Mouse (Mus musculus): ENCODE data around the gene Xdh. TPM values are rescaled to one million over a fixed set of nuclear protein-coding genes. Genes with fewer than 3 reads are reported as not detected.
"Not testable (repeated sequence)": the region's sequence is repeated elsewhere in the genome, so short reads cannot be mapped to it uniquely, and the experiment has no call there.

The Xdh gene
- total and polyA plus RNA-seq, 3 experiments = 0.17 TPM; not detected in 2

- no peaks in the 10 kb centered on the region for H3K9me3 ChIP-seq (replicated peaks; ENCODE audit: low read length)
- H3K4me2 ChIP-seq (ENCODE audit: insufficient read depth, low read depth, poor library complexity, severe bottlenecking) = no peak overlapping the region
- H3K4me3 ChIP-seq (replicated peaks in 1 of 3; ENCODE audit: low read depth in 2 of 3, low read length in 2 of 3, poor library complexity in 1 of 3) = no peak overlapping the region
- no peak for DNase-seq (ENCODE audit: extremely low read depth)
- dilution Hi-C loops (cut with MboI; ENCODE audit: extremely low pct_ligation_motif_present, extremely low pct_unique_long_range_greater_than_20kb, low sequenced_read_pairs) = no loop called here
- H3K27me3 ChIP-seq (replicated peaks) = no peaks in the 10 kb centered on the region
- peaks cover 0 to 9% of the 10 kb centered on the region in 2 experiments; a peak in 1 of 4 replicates for H3K4me1 ChIP-seq (ENCODE audit: control insufficient read depth in 1 of 2, insufficient read depth in 2 of 2)
- no peak overlapping the region for H3K9ac ChIP-seq (ENCODE audit: insufficient read depth, low read depth)
- no peaks in the 10 kb centered on the region for H3K79me2 ChIP-seq (replicated peaks; ENCODE audit: control insufficient read depth, extremely low read depth, insufficient read depth, poor library complexity, severe bottlenecking)
- no peak overlapping the region for H3K27ac ChIP-seq (ENCODE audit: insufficient read depth, low read depth)
- in situ Hi-C loops (cut with MboI; ENCODE audit: low pct_ligation_motif_present, low pct_unique_long_range_greater_than_20kb, low sequenced_read_pairs) = no loop called here
- TF ChIP-seq RCOR1 (conservative IDR thresholded peaks at IDR 0.05; ENCODE audit: low read depth, low read length) (no peak), SMC3 (IDR thresholded peaks at IDR 0.05; ENCODE audit: low read depth, low read length) (no peak), UBTF (IDR thresholded peaks at IDR 0.05; ENCODE audit: low read depth, low read length) (no peak), CHD2 (IDR thresholded peaks at IDR 0.05; ENCODE audit: low read length) (no peak), JUND (conservative IDR thresholded peaks at IDR 0.05; ENCODE audit: low read depth, low read length) (no peak), CHD1 (IDR thresholded peaks at IDR 0.05; ENCODE audit: low read depth, low read length) (no peak), ZC3H11A (IDR thresholded peaks at IDR 0.05; ENCODE audit: low read depth, low read length) (no peak), BHLHE40 (IDR thresholded peaks at IDR 0.05; ENCODE audit: low read depth, low read length) (no peak), USF2 (conservative IDR thresholded peaks at IDR 0.05; ENCODE audit: low read depth, low read length) (no peak), KAT2A (IDR thresholded peaks at IDR 0.05; ENCODE audit: insufficient replicate concordance, low read length) (no peak), TBP (conservative IDR thresholded peaks at IDR 0.05; ENCODE audit: low read depth, low read length) (no peak), ELF1 (IDR thresholded peaks at IDR 0.05; ENCODE audit: low read depth, low read length) (no peak), NRF1 (IDR thresholded peaks at IDR 0.05; ENCODE audit: low read depth, low read length) (no peak), USF1 (IDR thresholded peaks at IDR 0.05; ENCODE audit: low read depth, low read length) (no peak)
- no peaks in the 10 kb centered on the region for H3K36me3 ChIP-seq (replicated peaks in 1 of 2; ENCODE audit: control insufficient read depth in 1 of 2, insufficient read depth in 1 of 2, low read length in 1 of 2)
Measured at GRCm38 (mm10) chr17:73842963-73843362, 107.0 kb downstream of the Xdh start.

- dilution Hi-C loops (cut with MboI; ENCODE audit: extremely low pct_ligation_motif_present, extremely low pct_unique_long_range_greater_than_20kb, low sequenced_read_pairs); H3K79me2 ChIP-seq (replicated peaks; ENCODE audit: control insufficient read depth, extremely low read depth, insufficient read depth, poor library complexity, severe bottlenecking); H3K9me3 ChIP-seq (replicated peaks; ENCODE audit: low read length); H3K9ac ChIP-seq (ENCODE audit: insufficient read depth, low read depth); H3K4me3 ChIP-seq (replicated peaks in 1 of 3; ENCODE audit: low read depth in 2 of 3, low read length in 2 of 3, poor library complexity in 1 of 3); H3K36me3 ChIP-seq (replicated peaks in 1 of 2; ENCODE audit: control insufficient read depth in 1 of 2, insufficient read depth in 1 of 2, low read length in 1 of 2); H3K4me2 ChIP-seq (ENCODE audit: insufficient read depth, low read depth, poor library complexity, severe bottlenecking); in situ Hi-C loops (cut with MboI; ENCODE audit: low pct_ligation_motif_present, low pct_unique_long_range_greater_than_20kb, low sequenced_read_pairs); H3K27me3 ChIP-seq (replicated peaks); DNase-seq (ENCODE audit: extremely low read depth); H3K27ac ChIP-seq (ENCODE audit: insufficient read depth, low read depth): not testable (repeated sequence)
- H3K4me1 ChIP-seq (ENCODE audit: control insufficient read depth in 1 of 2, insufficient read depth in 2 of 2) = peaks cover 0 to 16% of the 10 kb centered on the region in 2 experiments; a peak in 2 of 4 replicates
Measured at GRCm38 (mm10) chr17:73839876-73840275, 110.1 kb downstream of the Xdh start.
